Mouse (Mus musculus): Measurements from ENCODE around the gene Epop. TPM values are rescaled to one million over a fixed set of nuclear protein-coding genes. Genes with fewer than 3 reads are reported as not detected.

The Epop gene
- polyA plus RNA-seq, 1 experiment from 2014 or later: 2.5 TPM

DNA sequence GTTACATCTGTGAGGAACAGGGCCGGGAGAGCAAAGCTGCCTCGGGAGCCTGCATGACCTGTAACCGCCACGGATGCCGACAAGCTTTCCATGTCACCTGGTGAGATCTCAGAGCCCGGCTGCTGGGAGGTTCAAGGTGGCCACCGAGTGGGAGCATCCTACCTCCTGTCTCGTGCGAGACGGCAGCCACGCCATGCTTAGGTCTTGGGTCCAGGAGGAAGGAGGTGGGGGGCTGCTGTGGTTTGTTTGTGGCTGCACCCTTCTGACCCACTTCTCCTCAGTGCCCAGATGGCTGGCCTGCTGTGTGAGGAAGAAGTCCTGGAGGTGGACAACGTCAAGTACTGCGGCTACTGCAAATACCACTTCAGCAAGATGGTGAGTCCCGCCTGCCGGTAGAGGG, 37.3 kb upstream of the Epop start:
- Histone ChIP-seq H3K36me3 (peaks cover 53% of the 10 kb centered on the region), H3K4me2 (no peak overlapping the region), H3K27me3 (replicated peaks) (no peaks in the 10 kb centered on the region), H3K4me1 (replicated peaks) (peaks cover 58% of the 10 kb centered on the region), H3K27ac (ENCODE audit: poor library complexity, severe bottlenecking) (no peak overlapping the region), H3K4me3 (no peak overlapping the region), H3K9me3 (replicated peaks) (no peaks in the 10 kb centered on the region), H3K9ac (no peak overlapping the region)
- WGBS: 88% methylated on average over 15 of the region's 15 CpGs
- ATAC-seq (ENCODE audit: insufficient number of reproducible peaks, low FRiP score): no peak

DNA sequence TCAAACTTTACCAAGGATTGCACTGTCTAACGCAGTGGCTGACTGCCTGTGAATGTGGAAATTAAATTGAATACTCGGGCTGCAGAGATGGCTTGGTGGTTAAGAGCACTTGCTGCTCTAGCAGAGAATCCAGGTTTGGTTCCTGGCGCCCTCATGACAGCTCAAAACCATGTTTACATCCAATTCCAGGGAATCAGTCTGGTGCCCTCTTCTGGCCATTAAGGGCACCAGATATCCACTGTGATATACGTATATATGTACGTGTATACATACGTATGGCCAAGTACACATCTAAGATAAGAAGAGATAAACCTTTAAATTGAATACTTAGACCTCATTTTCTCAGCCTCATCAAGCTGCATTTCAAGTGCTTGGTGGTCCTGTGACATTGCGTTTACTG, 36.7 kb upstream of the Epop start:
- H3K9ac ChIP-seq: no peak overlapping the region
- no peak overlapping the region for H3K4me2 ChIP-seq
- H3K9me3 ChIP-seq (replicated peaks): no peaks in the 10 kb centered on the region
- H3K4me3 ChIP-seq: no peak overlapping the region
- no peaks in the 10 kb centered on the region for H3K27me3 ChIP-seq (replicated peaks)
- no peak overlapping the region for H3K27ac ChIP-seq (ENCODE audit: poor library complexity, severe bottlenecking)
- peaks cover 63% of the 10 kb centered on the region for H3K4me1 ChIP-seq (replicated peaks)
- H3K36me3 ChIP-seq: peaks cover 47% of the 10 kb centered on the region
- no peak for ATAC-seq (ENCODE audit: insufficient number of reproducible peaks, low FRiP score)
- WGBS: 88% methylated on average over 7 of the region's 7 CpGs

DNA sequence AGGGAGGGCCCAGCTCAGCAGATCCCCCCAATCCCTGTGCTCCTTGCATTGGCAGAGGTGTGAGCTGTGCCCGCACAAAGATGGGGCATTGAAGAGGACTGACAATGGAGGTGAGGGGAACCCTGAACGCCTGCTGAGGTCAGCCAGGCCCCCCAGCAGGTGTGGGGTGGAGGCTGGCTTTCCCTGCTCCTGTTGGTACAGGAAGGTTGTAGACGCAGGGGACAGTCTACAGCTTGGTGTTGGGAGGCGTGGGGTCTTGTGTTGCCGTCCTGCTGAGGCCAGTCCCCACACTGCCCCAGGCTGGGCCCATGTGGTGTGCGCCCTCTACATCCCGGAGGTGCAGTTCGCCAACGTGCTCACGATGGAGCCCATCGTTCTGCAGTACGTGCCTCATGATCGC, 35.9 kb upstream of the Epop start:
- no peak overlapping the region for H3K4me3 ChIP-seq
- peak overlapping the region; percentile 29; the same call in 1 of the 2 replicates for H3K9ac ChIP-seq
- no peaks in the 10 kb centered on the region for H3K9me3 ChIP-seq (replicated peaks)
- peaks cover 39% of the 10 kb centered on the region for H3K36me3 ChIP-seq
- H3K4me1 ChIP-seq (replicated peaks): peaks cover 63% of the 10 kb centered on the region
- no peak overlapping the region for H3K27ac ChIP-seq (ENCODE audit: poor library complexity, severe bottlenecking)
- H3K27me3 ChIP-seq (replicated peaks): no peaks in the 10 kb centered on the region
- no peak for ATAC-seq (ENCODE audit: insufficient number of reproducible peaks, low FRiP score)
- peak overlapping the region; percentile 76; the same call in 1 of the 2 replicates for H3K4me2 ChIP-seq
- 91% methylated on average over 13 of the region's 13 CpGs for WGBS

DNA sequence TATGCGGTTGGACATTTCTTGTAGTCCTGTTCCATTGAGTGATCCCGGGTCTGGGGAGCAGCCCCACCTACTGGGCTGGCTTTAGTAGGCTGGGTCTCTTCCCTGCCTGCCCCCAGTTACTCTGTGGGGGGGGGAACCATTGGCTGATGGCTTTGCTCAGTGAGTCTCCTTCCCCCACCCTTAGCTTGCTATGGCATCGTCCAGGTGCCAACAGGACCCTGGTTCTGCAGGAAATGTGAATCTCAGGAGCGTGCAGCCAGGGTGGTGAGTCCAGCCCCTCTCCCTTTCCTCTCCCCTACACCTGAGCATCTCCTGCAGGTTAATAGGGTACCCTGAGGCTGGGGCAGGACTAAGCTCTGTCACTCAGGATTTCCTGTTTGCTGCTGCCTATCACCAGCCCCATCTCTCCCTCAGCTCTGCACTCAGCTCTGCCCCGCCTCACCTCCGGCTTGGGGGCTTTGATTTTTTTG, 35.3 kb upstream of the Epop start:
- Histone ChIP-seq H3K27me3 (replicated peaks) (no peaks in the 10 kb centered on the region), H3K4me3 (peak overlapping the region; percentile 93), H3K4me2 (peak overlapping the region; percentile 76), H3K36me3 (peaks cover 38% of the 10 kb centered on the region), H3K9me3 (replicated peaks) (no peaks in the 10 kb centered on the region), H3K9ac (peak overlapping the region; percentile 90), H3K27ac (ENCODE audit: poor library complexity, severe bottlenecking) (peak overlapping the region; percentile 94; the same call in 1 of the 2 replicates), H3K4me1 (replicated peaks) (peaks cover 58% of the 10 kb centered on the region)
- WGBS: 28% methylated on average over 6 of the region's 6 CpGs
- ATAC-seq (ENCODE audit: insufficient number of reproducible peaks, low FRiP score): no peak

DNA sequence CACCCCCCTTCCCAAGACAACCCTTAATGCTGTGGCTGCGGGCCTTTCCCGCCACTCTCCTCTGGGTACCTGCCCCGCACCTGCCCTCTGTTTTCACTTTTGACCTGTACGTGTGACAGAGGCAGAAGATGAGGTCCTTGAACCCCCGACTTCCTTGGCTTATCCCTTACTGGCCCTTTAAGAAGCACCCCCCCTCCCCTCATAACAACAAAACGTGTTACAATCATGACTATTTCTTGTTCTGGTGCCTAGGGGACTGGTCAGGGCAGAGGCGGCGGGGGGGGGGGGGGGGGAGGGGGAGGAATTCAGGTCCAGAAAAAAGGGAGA, 34.8 kb upstream of the Epop start:
- Histone ChIP-seq H3K9ac (peak overlapping the region; percentile 90), H3K27me3 (replicated peaks) (no peaks in the 10 kb centered on the region), H3K36me3 (peaks cover 35% of the 10 kb centered on the region), H3K4me2 (peak overlapping the region; percentile 76), H3K4me3 (peak overlapping the region; percentile 93), H3K27ac (ENCODE audit: poor library complexity, severe bottlenecking) (peak overlapping the region; percentile 94), H3K4me1 (replicated peaks) (peaks cover 58% of the 10 kb centered on the region), H3K9me3 (replicated peaks) (no peaks in the 10 kb centered on the region)
- 0% methylated on average over 6 of the region's 8 CpGs for WGBS
- no peak for ATAC-seq (ENCODE audit: insufficient number of reproducible peaks, low FRiP score)

DNA sequence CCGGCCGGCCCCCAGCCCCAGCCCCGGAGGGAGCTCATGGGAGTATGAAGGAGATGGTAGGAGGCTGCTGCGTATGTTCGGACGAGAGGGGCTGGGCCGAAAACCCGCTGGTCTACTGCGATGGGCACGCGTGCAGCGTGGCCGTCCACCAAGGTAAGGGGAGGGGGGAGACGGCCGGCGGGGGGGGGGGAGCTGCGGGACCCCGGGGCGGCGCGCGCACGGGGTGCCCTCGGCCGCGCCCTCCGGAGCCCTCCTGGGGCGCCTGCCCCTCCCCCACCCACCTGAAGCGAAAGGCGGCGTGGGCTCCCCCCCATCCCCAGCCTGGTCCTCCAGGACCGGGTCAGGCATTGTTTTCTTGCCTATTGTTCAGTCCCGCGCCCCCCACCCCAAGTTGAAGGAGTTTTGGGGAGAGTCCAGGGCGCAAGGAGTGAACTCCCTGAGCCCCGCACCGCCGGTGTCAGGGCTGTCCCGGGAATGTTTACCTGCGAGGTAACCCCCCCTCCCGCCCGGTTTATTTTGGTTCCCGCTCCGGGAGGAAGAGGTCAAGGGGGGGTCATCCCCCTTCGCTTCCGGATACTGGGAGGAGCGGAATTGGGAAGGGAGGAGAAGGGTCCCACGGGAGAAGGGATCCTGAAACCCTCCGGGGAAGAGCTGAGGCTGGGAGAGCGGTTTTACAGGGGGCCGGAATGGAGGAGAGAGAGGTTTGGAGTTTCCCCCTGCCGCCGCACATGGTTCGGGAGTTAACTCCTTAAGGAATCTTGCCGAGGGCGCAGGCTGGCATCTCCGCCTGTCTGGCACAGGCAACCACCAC, 34.2 kb upstream of the Epop start:
- peak overlapping the region; percentile 90 for H3K9ac ChIP-seq
- no peaks in the 10 kb centered on the region for H3K27me3 ChIP-seq (replicated peaks)
- WGBS: under 1% methylated on average over 29 of the region's 57 CpGs
- peak overlapping the region; percentile 94 for H3K27ac ChIP-seq (ENCODE audit: poor library complexity, severe bottlenecking)
- no peaks in the 10 kb centered on the region for H3K9me3 ChIP-seq (replicated peaks)
- peaks cover 33% of the 10 kb centered on the region for H3K36me3 ChIP-seq
- peak overlapping the region; percentile 93 for H3K4me3 ChIP-seq
- peak; percentile 31; the same call in 1 of the 2 replicates for ATAC-seq (ENCODE audit: insufficient number of reproducible peaks, low FRiP score)
- H3K4me1 ChIP-seq (replicated peaks): peaks cover 58% of the 10 kb centered on the region
- H3K4me2 ChIP-seq: peak overlapping the region; percentile 76

DNA sequence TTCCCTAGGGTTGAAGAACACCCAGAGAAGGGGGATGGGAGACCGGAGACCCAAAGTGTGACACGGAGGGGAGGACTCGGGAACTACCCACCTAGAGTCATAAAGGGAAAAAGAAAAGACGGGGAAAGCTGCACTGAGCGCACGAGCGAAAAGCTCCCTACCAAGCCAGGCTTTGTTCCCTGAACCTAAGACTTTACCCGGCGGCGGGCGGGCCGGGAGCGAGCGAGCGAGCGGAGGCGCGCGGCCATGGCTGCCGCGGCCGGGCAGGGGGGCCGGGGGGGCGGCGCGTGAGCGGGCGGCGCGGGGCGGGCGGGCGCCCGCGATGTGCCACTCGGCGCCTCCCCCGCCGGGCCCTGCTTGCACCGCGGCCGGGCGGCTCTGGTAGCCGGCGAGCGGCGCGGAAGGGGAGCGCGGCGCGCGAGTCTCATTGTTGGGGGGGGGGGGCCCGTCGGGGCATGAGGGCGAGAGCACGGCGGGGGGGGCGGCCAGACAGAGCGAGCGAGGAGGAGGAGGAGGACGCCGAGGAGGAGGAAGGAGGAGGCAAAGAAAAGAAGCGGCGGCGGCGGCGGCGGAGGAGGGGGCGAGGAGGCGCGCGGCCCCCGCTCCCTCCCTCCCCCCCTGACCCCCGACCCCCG, 33.5 kb upstream of the Epop start, which contains the start of gene Mllt6:
Gene Mllt6 (plus strand): TSS at position 522 of the 635 bp plus-strand sequence.
- Histone ChIP-seq H3K4me1 (replicated peaks) (peaks cover 53% of the 10 kb centered on the region), H3K4me3 (peak within 1 kb of the TSS; percentile 93), H3K27ac (ENCODE audit: poor library complexity, severe bottlenecking) (peak within 1 kb of the TSS; percentile 94), H3K36me3 (peaks cover 27% of the 10 kb centered on the region), H3K4me2 (peak within 1 kb of the TSS; percentile 76), H3K9ac (peak within 1 kb of the TSS; percentile 90), H3K9me3 (replicated peaks) (no peaks in the 10 kb centered on the region), H3K27me3 (replicated peaks) (no peaks in the 10 kb centered on the region)
- peak; percentile 51 for ATAC-seq (ENCODE audit: insufficient number of reproducible peaks, low FRiP score)
- 1% methylated on average over 40 of the region's 76 CpGs for WGBS

DNA sequence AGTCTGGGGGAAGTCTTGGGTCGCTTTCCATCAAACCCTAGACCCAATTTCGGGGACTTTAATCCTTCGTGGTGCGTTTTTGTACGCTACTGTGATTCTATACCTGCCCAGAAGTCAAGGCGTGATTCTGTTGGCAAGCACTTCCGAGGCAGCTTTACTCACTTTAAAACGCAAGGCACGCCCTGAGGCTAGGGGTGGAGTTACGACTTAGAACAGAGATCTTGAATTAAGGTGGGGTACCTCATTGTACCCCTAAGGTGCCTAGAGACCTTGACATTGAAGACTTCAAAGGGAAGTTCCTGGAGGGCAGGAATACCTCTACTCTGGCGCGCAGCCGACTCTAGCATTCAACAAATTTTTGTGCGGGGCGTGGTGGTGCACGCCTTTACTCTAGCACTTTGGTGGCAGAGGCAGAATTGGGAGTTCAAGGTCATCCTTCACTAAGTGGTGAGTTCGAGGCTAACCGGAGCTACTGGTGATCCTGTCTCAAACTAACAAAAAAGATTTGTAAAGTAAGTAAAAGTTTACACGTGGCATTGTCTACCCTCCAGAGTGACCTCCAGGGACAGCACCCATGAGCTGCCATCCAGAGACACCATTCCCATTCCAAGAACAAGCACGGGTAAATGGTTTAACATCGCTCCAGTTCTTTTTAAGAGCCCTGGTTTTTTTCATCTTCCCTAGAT, 32.8 kb upstream of the Epop start:
- Histone ChIP-seq H3K36me3 (peaks cover 21% of the 10 kb centered on the region), H3K9ac (peak overlapping the region; percentile 90), H3K9me3 (replicated peaks) (no peaks in the 10 kb centered on the region), H3K4me1 (replicated peaks) (peaks cover 54% of the 10 kb centered on the region), H3K27me3 (replicated peaks) (no peaks in the 10 kb centered on the region), H3K27ac (ENCODE audit: poor library complexity, severe bottlenecking) (peak overlapping the region; percentile 94), H3K4me3 (peak overlapping the region; percentile 93), H3K4me2 (peak overlapping the region; percentile 76)
- ATAC-seq (ENCODE audit: insufficient number of reproducible peaks, low FRiP score): no peak
- 2% methylated on average over 21 of the region's 21 CpGs for WGBS

DNA sequence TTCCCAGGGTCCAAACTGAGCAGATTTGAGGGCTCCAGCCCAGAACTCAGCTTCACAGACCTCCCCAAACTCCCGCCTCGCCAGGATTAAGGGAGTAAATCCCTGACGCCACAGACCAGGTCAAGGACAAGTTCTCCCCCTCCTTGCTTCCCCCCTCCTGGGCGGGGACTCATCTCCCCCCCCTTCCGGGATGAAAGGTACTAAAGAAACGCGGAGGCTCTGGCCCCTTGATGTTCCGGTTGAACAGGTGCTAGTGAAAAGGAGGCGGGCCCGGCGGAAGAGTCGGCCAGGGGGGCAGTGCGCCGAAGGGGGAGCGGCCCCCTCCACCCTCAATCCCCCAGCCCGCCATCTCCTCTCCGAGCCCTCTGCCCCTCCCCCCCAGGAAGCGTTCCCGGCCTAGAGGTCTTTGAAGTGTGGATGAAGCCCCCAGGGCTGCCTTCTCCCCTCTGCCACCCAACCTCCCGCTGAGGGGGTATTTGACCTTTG, 32.2 kb upstream of the Epop start:
- peak overlapping the region; percentile 93 for H3K4me3 ChIP-seq
- peaks cover 60% of the 10 kb centered on the region for H3K4me1 ChIP-seq (replicated peaks)
- H3K27ac ChIP-seq (ENCODE audit: poor library complexity, severe bottlenecking): peak overlapping the region; percentile 94
- no peaks in the 10 kb centered on the region for H3K9me3 ChIP-seq (replicated peaks)
- peak overlapping the region; percentile 90 for H3K9ac ChIP-seq
- ATAC-seq (ENCODE audit: insufficient number of reproducible peaks, low FRiP score): no peak
- WGBS: 0% methylated on average over 16 of the region's 20 CpGs
- H3K36me3 ChIP-seq: peaks cover 14% of the 10 kb centered on the region
- peak overlapping the region; percentile 76 for H3K4me2 ChIP-seq
- H3K27me3 ChIP-seq (replicated peaks): no peaks in the 10 kb centered on the region

DNA sequence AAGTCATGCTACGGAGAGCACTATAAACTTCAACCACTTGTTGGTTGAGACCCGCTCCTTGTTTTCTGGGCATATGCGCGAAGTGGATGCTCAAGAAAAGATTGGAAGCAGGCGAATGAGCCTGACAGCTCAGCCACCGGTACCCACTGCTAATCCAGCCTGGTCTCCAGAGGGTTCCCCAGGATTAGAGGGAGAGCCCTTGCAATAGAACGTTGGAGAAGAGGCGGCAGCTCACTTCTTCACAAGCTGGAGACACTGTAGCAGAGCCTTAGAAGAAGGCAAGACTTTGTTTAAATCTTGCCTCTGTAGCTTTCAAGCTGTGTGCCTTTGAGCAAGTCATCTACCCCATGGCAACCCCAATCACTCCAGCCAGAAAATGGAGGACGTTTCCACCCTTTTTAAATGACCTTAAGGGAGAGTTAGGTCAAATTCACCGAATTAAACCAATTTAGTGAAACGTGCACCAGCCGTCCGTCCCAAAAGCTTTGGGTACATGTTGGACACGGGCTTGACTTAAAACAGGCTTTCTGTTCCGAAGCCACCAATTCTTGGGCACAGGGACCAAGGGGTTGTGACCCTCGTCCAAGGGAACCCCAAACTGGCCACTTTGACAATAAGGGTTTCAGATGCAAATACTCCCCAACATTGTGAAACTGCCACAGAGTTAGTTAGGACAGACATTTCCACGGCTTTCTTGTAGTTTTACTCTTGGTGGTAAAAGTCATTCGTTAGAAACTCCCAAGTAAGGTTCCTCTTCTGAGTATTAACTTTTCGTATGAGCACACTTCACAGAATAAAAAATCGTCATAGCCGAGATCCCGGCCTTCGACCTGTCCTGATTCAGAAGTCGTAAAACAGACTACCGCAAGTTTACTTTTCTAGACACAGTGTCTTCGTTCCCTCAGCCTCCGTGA, 31.5 kb upstream of the Epop start:
- ATAC-seq (ENCODE audit: insufficient number of reproducible peaks, low FRiP score): no peak
- Histone ChIP-seq H3K36me3 (peaks cover 8% of the 10 kb centered on the region), H3K4me2 (peak overlapping the region; percentile 76), H3K9me3 (replicated peaks) (no peaks in the 10 kb centered on the region), H3K4me3 (peak overlapping the region; percentile 93), H3K27ac (ENCODE audit: poor library complexity, severe bottlenecking) (peak overlapping the region; percentile 94), H3K9ac (peak overlapping the region; percentile 90), H3K4me1 (replicated peaks) (peaks cover 67% of the 10 kb centered on the region), H3K27me3 (replicated peaks) (no peaks in the 10 kb centered on the region)
- WGBS: 5% methylated on average over 27 of the region's 27 CpGs

Data from heart, embryonic 12.5 days (tissue).